Mouse (Mus musculus): ENCODE results near the gene Luc7l. TPM values are rescaled to one million over a fixed set of nuclear protein-coding genes. Genes with fewer than 3 reads are reported as not detected.
A peak's percentile ranks its signal among the peaks of the same experiment; 100 is the strongest.
"Not testable (repeated sequence)": the region's sequence is repeated elsewhere in the genome, so short reads cannot be mapped to it uniquely, and the experiment has no call there.

Gene Luc7l
- total and polyA plus RNA-seq, 3 experiments = 45.0 to 96.8 (median 85.9) TPM

DNA sequence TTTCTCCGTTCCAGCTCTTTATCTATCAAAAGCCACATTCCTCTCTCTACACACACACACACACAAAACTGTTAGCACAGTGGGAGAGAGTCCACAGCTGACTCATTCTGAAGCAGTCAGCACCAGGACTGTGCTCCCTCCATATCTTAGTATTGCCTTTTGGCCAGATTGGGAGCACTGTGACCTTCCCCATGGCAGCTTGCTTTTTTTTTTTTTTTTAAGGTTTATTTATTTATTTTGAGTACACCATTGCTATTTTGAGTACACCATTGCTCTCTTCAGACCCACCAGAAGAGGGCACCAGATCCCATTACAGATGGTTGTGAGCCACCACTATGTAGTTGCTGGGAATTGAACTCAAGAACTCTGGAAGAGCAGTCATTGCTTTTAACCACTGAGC is 16.2 kb downstream of the Luc7l start:
- H3K9me3 ChIP-seq (replicated peaks) = no peaks in the 10 kb centered on the region
- ATAC-seq (ENCODE audit: extremely low read depth, insufficient number of reproducible peaks, low FRiP score, poor library complexity, severe bottlenecking) = no peak
- TF ChIP-seq CTCF (IDR thresholded peaks at IDR 0.05; ENCODE audit: low read depth, low read length) (0 out of 2 replicates have a peak, but pooled peaks have one; percentile 9), POLR2AphosphoS5 (IDR thresholded peaks at IDR 0.05; ENCODE audit: insufficient replicate concordance, low read depth, low read length) (no peak), TAL1 (conservative IDR thresholded peaks at IDR 0.05; ENCODE audit: low read depth, low read length) (no peak)
- no peaks in the 10 kb centered on the region for H3K27me3 ChIP-seq (ENCODE audit: insufficient read depth, low read length)
- no peak for DNase-seq (ENCODE audit: low spot score)
- peaks cover 82% of the 10 kb centered on the region for H3K36me3 ChIP-seq (replicated peaks)
- H3K4me3 ChIP-seq (ENCODE audit: low read depth, low read length) = no peak overlapping the region
- H3K4me1 ChIP-seq (ENCODE audit: insufficient read depth, low read depth, low read length) = peaks cover 22% of the 10 kb centered on the region

DNA sequence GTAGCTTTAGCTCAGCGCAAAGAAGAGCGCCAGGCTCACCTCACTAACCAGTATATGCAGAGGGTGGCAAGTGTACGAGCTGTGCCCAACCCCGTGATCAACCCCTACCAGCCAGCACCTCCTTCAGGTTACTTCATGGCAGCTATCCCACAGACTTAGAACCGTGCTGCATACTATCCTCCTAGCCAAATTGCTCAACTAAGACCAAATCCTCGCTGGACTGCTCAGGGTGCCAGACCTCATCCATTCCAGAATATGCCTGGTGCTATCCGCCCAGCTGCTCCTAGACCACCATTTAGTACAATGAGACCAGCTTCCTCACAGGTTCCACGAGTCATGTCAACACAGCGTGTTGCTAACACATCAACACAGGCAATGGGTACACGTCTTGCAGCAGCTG is 16.9 kb downstream of the Luc7l start:
- not testable (repeated sequence) for H3K9me3 ChIP-seq (replicated peaks); ATAC-seq (ENCODE audit: extremely low read depth, insufficient number of reproducible peaks, low FRiP score, poor library complexity, severe bottlenecking); DNase-seq (ENCODE audit: low spot score); H3K27me3 ChIP-seq (ENCODE audit: insufficient read depth, low read length); H3K4me3 ChIP-seq (ENCODE audit: low read depth, low read length)
- Histone ChIP-seq H3K4me1 (ENCODE audit: insufficient read depth, low read depth, low read length) (peaks cover 16% of the 10 kb centered on the region; the same call in 1 of the 2 replicates), H3K36me3 (replicated peaks) (peaks cover 78% of the 10 kb centered on the region)

DNA sequence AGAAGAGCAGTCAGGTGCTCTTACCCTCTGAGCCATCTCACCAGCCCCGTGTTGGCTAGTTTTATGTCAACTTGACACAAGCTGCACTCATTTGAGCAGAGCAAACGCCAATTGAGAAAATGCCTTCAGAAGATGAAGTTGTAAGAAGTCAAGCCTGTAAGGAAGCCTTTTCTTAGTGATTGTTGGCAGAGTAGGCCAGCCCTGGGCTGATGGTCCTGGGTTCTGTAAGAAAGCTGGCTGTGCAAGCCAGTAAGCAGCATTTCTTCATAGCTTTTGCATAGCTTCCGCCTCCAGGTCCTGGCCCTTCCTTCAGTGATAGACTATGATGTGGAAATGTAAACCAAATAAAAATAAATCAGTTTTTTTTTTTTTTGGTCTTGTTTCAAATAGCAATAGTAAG is 19.9 kb downstream of the Luc7l start:
- H3K4me3 ChIP-seq (ENCODE audit: low read depth, low read length) = no peak overlapping the region
- no peaks in the 10 kb centered on the region for H3K27me3 ChIP-seq (ENCODE audit: insufficient read depth, low read length)
- H3K4me1 ChIP-seq (ENCODE audit: insufficient read depth, low read depth, low read length) = peaks cover 22% of the 10 kb centered on the region
- ATAC-seq (ENCODE audit: extremely low read depth, insufficient number of reproducible peaks, low FRiP score, poor library complexity, severe bottlenecking) = no peak
- TF ChIP-seq TAL1 (conservative IDR thresholded peaks at IDR 0.05; ENCODE audit: low read depth, low read length) (no peak), POLR2AphosphoS5 (IDR thresholded peaks at IDR 0.05; ENCODE audit: insufficient replicate concordance, low read depth, low read length) (no peak), CTCF (IDR thresholded peaks at IDR 0.05; ENCODE audit: low read depth, low read length) (no peak), GATA2 (IDR thresholded peaks at IDR 0.05; ENCODE audit: borderline replicate concordance, low read depth, low read length) (no peak)
- H3K9me3 ChIP-seq (replicated peaks) = no peaks in the 10 kb centered on the region
- peaks cover 79% of the 10 kb centered on the region for H3K36me3 ChIP-seq (replicated peaks)
- DNase-seq (ENCODE audit: low spot score) = no peak

DNA sequence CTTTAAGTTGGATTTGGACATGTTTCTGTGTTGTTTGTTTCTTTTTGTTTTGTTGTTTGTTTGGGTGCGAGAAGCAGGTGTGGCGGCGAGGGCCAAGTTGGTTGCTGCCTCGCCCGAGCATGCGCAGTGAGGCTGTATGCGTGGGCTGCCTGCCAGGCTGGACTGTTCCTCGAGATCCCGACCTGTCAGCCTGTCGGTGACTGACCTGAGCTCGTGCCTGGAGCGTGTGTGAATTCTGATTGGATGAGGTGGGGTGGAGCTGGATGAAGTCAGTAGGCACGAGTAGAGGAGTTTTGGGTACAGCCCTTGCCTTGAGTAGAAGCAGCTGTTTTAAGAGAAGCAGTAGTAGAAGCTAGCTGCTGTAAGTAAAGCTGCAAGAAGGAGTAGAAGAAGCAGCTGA is 23.2 kb downstream of the Luc7l start:
- Histone ChIP-seq H3K27me3 (ENCODE audit: insufficient read depth, low read length) (no peaks in the 10 kb centered on the region), H3K4me1 (ENCODE audit: insufficient read depth, low read depth, low read length) (peaks cover 19% of the 10 kb centered on the region), H3K9me3 (replicated peaks) (no peaks in the 10 kb centered on the region), H3K36me3 (replicated peaks) (peaks cover 84% of the 10 kb centered on the region), H3K4me3 (ENCODE audit: low read depth, low read length) (no peak overlapping the region)
- ATAC-seq (ENCODE audit: extremely low read depth, insufficient number of reproducible peaks, low FRiP score, poor library complexity, severe bottlenecking) = no peak
- DNase-seq (ENCODE audit: low spot score) = no peak
- TF ChIP-seq CTCF (IDR thresholded peaks at IDR 0.05; ENCODE audit: low read depth, low read length) (no peak), TAL1 (conservative IDR thresholded peaks at IDR 0.05; ENCODE audit: low read depth, low read length) (no peak), POLR2AphosphoS5 (IDR thresholded peaks at IDR 0.05; ENCODE audit: insufficient replicate concordance, low read depth, low read length) (no peak), GATA1 (IDR thresholded peaks at IDR 0.05; ENCODE audit: borderline replicate concordance, low read length) (no peak)

DNA sequence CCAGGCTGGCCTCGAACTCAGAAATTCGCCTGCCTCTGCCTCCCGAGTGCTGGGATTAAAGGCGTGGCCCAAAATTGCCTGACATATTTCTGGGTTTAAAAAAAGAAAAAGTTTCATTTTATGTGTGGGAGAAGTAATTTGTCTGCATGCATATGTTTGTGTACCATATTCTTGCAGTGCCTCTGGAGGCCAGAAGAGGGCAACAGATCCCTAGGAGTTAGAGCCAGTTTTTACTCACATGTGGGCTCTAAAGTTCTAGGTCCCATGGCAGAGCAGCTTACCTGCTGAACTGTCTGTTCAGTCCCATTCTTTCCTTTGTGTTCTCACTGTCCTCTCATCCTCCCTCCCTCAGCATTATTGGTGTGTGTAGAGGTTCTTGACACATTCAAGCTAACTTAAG is 24.0 kb downstream of the Luc7l start:
- DNase-seq (ENCODE audit: low spot score) = peak; percentile 37
- Histone ChIP-seq H3K4me3 (ENCODE audit: low read depth, low read length) (no peak overlapping the region), H3K9me3 (replicated peaks) (no peaks in the 10 kb centered on the region), H3K4me1 (ENCODE audit: insufficient read depth, low read depth, low read length) (peaks cover 19% of the 10 kb centered on the region), H3K27me3 (ENCODE audit: insufficient read depth, low read length) (no peaks in the 10 kb centered on the region), H3K36me3 (replicated peaks) (peaks cover 84% of the 10 kb centered on the region)
- ATAC-seq (ENCODE audit: extremely low read depth, insufficient number of reproducible peaks, low FRiP score, poor library complexity, severe bottlenecking) = no peak
- peak; percentile 57 for TF ChIP-seq CTCF (IDR thresholded peaks at IDR 0.05; ENCODE audit: low read depth, low read length)
- TF ChIP-seq GATA2 (IDR thresholded peaks at IDR 0.05; ENCODE audit: borderline replicate concordance, low read depth, low read length) = no peak
- TF ChIP-seq TAL1 (conservative IDR thresholded peaks at IDR 0.05; ENCODE audit: low read depth, low read length) = no peak
- TF ChIP-seq POLR2AphosphoS5 (IDR thresholded peaks at IDR 0.05; ENCODE audit: insufficient replicate concordance, low read depth, low read length) = no peak
- no peak for TF ChIP-seq GATA1 (IDR thresholded peaks at IDR 0.05; ENCODE audit: borderline replicate concordance, low read length)

DNA sequence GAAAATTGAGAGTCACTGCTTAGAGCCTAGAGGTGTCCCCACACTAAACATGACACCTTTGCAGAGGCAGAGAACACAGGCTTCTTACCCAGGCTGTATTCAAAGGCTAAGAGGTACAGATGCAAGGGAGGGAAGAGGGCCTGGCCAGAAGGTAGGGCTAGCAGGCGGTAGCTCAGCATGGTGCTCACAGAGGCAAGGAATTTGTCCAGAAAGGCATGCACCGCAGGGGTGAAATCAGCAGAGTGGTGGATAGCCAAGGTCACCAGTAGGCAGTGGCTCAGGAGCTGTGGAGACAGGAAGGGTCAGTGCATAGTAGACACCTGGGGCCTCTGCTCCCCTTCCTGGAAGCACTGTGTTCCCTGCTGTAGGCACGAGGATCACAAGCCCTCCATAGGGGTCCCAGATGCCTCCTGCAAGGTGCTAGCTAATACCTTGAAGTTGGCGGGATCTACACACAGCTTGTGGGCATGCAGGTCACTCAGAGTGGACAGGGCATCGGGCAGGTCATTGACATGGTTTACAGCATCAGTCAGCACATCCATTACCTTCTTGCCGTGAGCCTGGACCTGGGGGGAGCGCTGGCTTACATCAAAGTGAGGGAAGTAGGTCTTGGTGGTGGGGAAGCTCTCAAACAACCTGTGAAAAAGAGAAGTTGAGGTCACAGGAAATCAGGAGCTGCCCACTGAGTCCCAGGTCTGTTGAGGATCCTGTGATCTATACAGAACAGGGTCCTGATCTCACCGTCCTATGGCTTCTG is 33.7 kb downstream of the Luc7l start:
- Histone ChIP-seq H3K27me3 (ENCODE audit: insufficient read depth, low read length) (no peaks in the 10 kb centered on the region), H3K9me3 (replicated peaks) (peaks cover 3% of the 10 kb centered on the region), H3K4me3 (ENCODE audit: low read depth, low read length) (no peak overlapping the region), H3K36me3 (replicated peaks) (peaks cover 87% of the 10 kb centered on the region), H3K4me1 (ENCODE audit: insufficient read depth, low read depth, low read length) (peaks cover 4% of the 10 kb centered on the region)
- TF ChIP-seq POLR2AphosphoS5 (IDR thresholded peaks at IDR 0.05; ENCODE audit: insufficient replicate concordance, low read depth, low read length) (peak; percentile 69; the same call in 1 of the 2 replicates), GATA1 (IDR thresholded peaks at IDR 0.05; ENCODE audit: borderline replicate concordance, low read length) (no peak)
- no peak for DNase-seq (ENCODE audit: low spot score)
- ATAC-seq (ENCODE audit: extremely low read depth, insufficient number of reproducible peaks, low FRiP score, poor library complexity, severe bottlenecking) = no peak

DNA sequence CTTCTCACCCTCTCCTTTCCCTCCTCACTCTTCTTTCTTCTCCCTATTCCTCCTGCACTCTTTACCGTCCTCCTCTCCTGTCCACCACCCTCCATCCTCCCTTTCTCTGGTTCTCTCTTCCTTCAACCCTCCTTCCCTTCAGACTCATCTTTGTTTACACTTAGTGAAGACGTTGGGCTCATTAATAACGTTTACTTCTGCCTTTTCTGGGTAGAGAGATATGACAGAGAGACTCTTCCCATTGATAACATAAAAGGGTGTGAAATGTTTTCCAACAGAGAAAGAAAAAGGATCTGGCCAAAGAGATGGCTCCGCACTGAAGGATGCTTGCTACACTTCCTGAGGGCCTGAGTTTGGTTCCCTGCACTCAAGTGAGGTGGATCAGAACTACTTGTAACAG is 36.8 kb downstream of the Luc7l start:
- H3K9me3 ChIP-seq (replicated peaks) = peaks cover 9% of the 10 kb centered on the region
- peaks cover 4% of the 10 kb centered on the region for H3K4me1 ChIP-seq (ENCODE audit: insufficient read depth, low read depth, low read length)
- TF ChIP-seq CTCF (IDR thresholded peaks at IDR 0.05; ENCODE audit: low read depth, low read length) (no peak), TAL1 (conservative IDR thresholded peaks at IDR 0.05; ENCODE audit: low read depth, low read length) (no peak), POLR2AphosphoS5 (IDR thresholded peaks at IDR 0.05; ENCODE audit: insufficient replicate concordance, low read depth, low read length) (no peak), GATA1 (IDR thresholded peaks at IDR 0.05; ENCODE audit: borderline replicate concordance, low read length) (no peak), GATA2 (IDR thresholded peaks at IDR 0.05; ENCODE audit: borderline replicate concordance, low read depth, low read length) (no peak)
- ATAC-seq (ENCODE audit: extremely low read depth, insufficient number of reproducible peaks, low FRiP score, poor library complexity, severe bottlenecking) = no peak
- no peak overlapping the region for H3K4me3 ChIP-seq (ENCODE audit: low read depth, low read length)
- DNase-seq (ENCODE audit: low spot score) = no peak
- peaks cover 56% of the 10 kb centered on the region for H3K36me3 ChIP-seq (replicated peaks)
- H3K27me3 ChIP-seq (ENCODE audit: insufficient read depth, low read length) = no peaks in the 10 kb centered on the region

DNA sequence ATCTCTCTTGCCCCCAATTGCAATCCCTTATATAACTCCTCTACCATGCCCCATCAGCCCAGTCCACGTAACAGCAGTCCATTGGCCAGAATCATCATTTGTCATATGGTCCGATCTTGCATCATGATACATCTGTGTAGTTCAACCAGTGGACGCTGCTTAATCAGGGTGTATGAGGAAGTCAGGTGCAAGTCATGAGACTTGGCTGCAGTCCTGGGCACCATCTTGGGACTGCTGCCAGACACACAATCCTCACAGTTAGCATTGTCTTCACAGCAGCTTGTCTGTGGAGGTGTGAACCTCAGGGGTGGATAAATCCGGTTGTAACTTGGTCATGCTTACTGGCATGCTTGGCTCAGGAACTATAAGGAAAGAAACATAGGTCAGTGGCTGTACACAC is 45.6 kb downstream of the Luc7l start:
- not testable (repeated sequence) for DNase-seq (ENCODE audit: low spot score); H3K9me3 ChIP-seq (replicated peaks)

More for the DNA sequence above, 45.6 kb downstream of the Luc7l start:
- ATAC-seq (ENCODE audit: extremely low read depth, insufficient number of reproducible peaks, low FRiP score, poor library complexity, severe bottlenecking); H3K4me1 ChIP-seq (ENCODE audit: insufficient read depth, low read depth, low read length); H3K36me3 ChIP-seq (replicated peaks); H3K4me3 ChIP-seq (ENCODE audit: low read depth, low read length): not testable (repeated sequence)
- H3K27me3 ChIP-seq (ENCODE audit: insufficient read depth, low read length) = peaks cover 11% of the 10 kb centered on the region

Measured in G1E (cell line).